10 mouse cellular contexts compared by ENCODE assay signal in genomic region chr2:6261201-6261672, GRCm38 (mm10). TPM values are rescaled to one million over a fixed set of nuclear protein-coding genes. Genes with fewer than 3 reads are reported as not detected.
DNase-seq lines count a peak whose midpoint lies in the region; ATAC-seq and TF ChIP-seq lines count a peak whose summit lies in the region.
"Had no signal": no experiment of that assay in that cellular context is flagged by ENCODE, and none has a peak within 500 bp of the region (broad histone marks: within the 10 kb centered on the region; RNA-seq: fewer than 3 reads in every experiment).

No protein-coding gene starts in this region.

- H3K9ac ChIP-seq in forebrain, postnatal 0 days = no peak overlapping the region
- H3K9ac ChIP-seq in hindbrain, embryonic 16.5 days (ENCODE audit: low read depth, low read length) = peak overlapping the region; percentile 29; the same call in 1 of the 2 replicates

- WGBS in forebrain, postnatal 0 days = 5% methylated on average over 8 of the region's 8 CpGs
- WGBS in hindbrain, embryonic 16.5 days = 9% methylated on average over 8 of the region's 8 CpGs
- 28% methylated on average over 8 of the region's 8 CpGs for WGBS in olfactory bulb, adult 2 months

- no peak for TF ChIP-seq CTCF in forebrain, postnatal 0 days (IDR thresholded peaks at IDR 0.05; ENCODE audit: low read depth)
- TF ChIP-seq CTCF in olfactory bulb, adult 2 months (IDR thresholded peaks at IDR 0.05; ENCODE audit: insufficient read depth, low read depth, low read length) = no peak

- peak overlapping the region; percentile 74 for H3K27ac ChIP-seq in forebrain, postnatal 0 days (ENCODE audit: low read depth, low read length)
- H3K27ac ChIP-seq in hindbrain, embryonic 16.5 days (ENCODE audit: low read depth, low read length) = peak overlapping the region; percentile 60
- H3K27ac ChIP-seq in olfactory bulb, adult 2 months (ENCODE audit: insufficient read depth, low read depth, low read length) = peak overlapping the region; percentile 62

- peak; percentile 85 for ATAC-seq in forebrain, postnatal 0 days
- peak; percentile 82 for ATAC-seq in hindbrain, embryonic 16.5 days
- ATAC-seq: intestine, embryonic 16.5 days had no signal

- H3K4me1 ChIP-seq in forebrain, postnatal 0 days (ENCODE audit: insufficient read depth) = 0 out of 2 replicates have a peak, but pooled peaks cover 4% of the 10 kb centered on the region
- H3K4me1 ChIP-seq in hindbrain, embryonic 16.5 days (ENCODE audit: control insufficient read depth, insufficient read depth, low read depth, low read length) = peaks cover 5% of the 10 kb centered on the region
- peaks cover 6% of the 10 kb centered on the region for H3K4me1 ChIP-seq in olfactory bulb, adult 2 months (ENCODE audit: control insufficient read depth, insufficient read depth, low read length)

- H3K4me3 ChIP-seq in forebrain, postnatal 0 days (ENCODE audit: low read depth, low read length) = no peak overlapping the region
- no peak overlapping the region for H3K4me3 ChIP-seq in hindbrain, embryonic 16.5 days (ENCODE audit: low read length)
- no peak overlapping the region for H3K4me3 ChIP-seq in olfactory bulb, adult 2 months (ENCODE audit: insufficient read depth, low read depth, low read length)
- H3K4me3 ChIP-seq: megakaryocyte, embryonic 14.5 days had no signal

- no peak for TF ChIP-seq POLR2A in olfactory bulb, adult 2 months (IDR thresholded peaks at IDR 0.05; ENCODE audit: insufficient read depth, low read depth, low read length)

- H3K36me3 ChIP-seq in forebrain, postnatal 0 days (ENCODE audit: insufficient read depth) = no peaks in the 10 kb centered on the region
- no peaks in the 10 kb centered on the region for H3K36me3 ChIP-seq in hindbrain, embryonic 16.5 days (ENCODE audit: control insufficient read depth, insufficient read depth, low read length)

- peak; percentile 27 to 43 for DNase-seq in kidney, postnatal 4 days
- no peak for DNase-seq in kidney, adult 9 months
- DNase-seq in forebrain, postnatal 0 days = peak; percentile 76
- DNase-seq in ovary, postnatal 14 days (ENCODE audit: low spot score) = no peak
- DNase-seq in spleen, postnatal 36 days (ENCODE audit: low spot score in 2 of 2) = no peak
- no peak for DNase-seq in adrenal gland, adult 18-20 months (ENCODE audit: low spot score in 2 of 2)

- H3K9me3 ChIP-seq in forebrain, postnatal 0 days (ENCODE audit: low read length) = no peaks in the 10 kb centered on the region
- no peaks in the 10 kb centered on the region for H3K9me3 ChIP-seq in hindbrain, embryonic 16.5 days (ENCODE audit: control insufficient read depth, low read length)

- no peaks in the 10 kb centered on the region for H3K27me3 ChIP-seq in forebrain, postnatal 0 days (ENCODE audit: insufficient read depth, low read length)
- no peaks in the 10 kb centered on the region for H3K27me3 ChIP-seq in hindbrain, embryonic 16.5 days (replicated peaks; ENCODE audit: control insufficient read depth, insufficient read depth, low read length)

- peak overlapping the region; percentile 3; the same call in 1 of the 2 replicates for H3K4me2 ChIP-seq in forebrain, postnatal 0 days (ENCODE audit: low read depth)
- H3K4me2 ChIP-seq in hindbrain, embryonic 16.5 days (ENCODE audit: low read length) = no peak overlapping the region

RNA-seq across cellular contexts. Expression of gene Echdc3, which starts 48.4 kb away (rescaled TPM):
- 1.5 TPM in 2 replicates for total RNA-seq in forebrain, postnatal 0 days (2014; rRNA removed)
- 0.96 and 1.5 TPM in 2 replicates for polyA plus RNA-seq in forebrain, postnatal 0 days (2015; fragmentation: Nextera tagmentation; extraction: Ambion mirVana)
- 1.9 TPM in 2 replicates for polyA plus RNA-seq in hindbrain, embryonic 16.5 days (2015; fragmentation: Nextera tagmentation; extraction: Ambion mirVana)
- not detected in 2 replicates for polyA plus RNA-seq in olfactory bulb, adult 2 months (2012; ENCODE audit: insufficient read depth, insufficient read length, low replicate concordance, missing spikeins)
- total RNA-seq in adrenal gland, adult 18-20 months (2021) = 10 to 100 TPM; 46.9 to 75.4 TPM

Comparison
In these comparisons a context has a peak if more than half of its experiments do, and no peak if none do; other contexts are left out.
1. DNase-seq: peak in kidney, postnatal 4 days (2 of 2) and forebrain, postnatal 0 days (single experiment); none in kidney, adult 9 months (single experiment), ovary, postnatal 14 days (single experiment), spleen, postnatal 36 days (0 of 2) and adrenal gland, adult 18-20 months (0 of 2).
2. Peak in every context shown above with its lines, with median percentiles within 50 percentile points of each other: H3K27ac ChIP-seq.